Mouse (Mus musculus): ENCODE measurements around the gene Fars2. TPM values are rescaled to one million over a fixed set of nuclear protein-coding genes. Genes with fewer than 3 reads are reported as not detected.
A peak's percentile ranks its signal among the peaks of the same experiment; 100 is the strongest.

Gene Fars2
- polyA plus RNA-seq, 1 experiment from 2014 or later: 25.2 TPM

DNA sequence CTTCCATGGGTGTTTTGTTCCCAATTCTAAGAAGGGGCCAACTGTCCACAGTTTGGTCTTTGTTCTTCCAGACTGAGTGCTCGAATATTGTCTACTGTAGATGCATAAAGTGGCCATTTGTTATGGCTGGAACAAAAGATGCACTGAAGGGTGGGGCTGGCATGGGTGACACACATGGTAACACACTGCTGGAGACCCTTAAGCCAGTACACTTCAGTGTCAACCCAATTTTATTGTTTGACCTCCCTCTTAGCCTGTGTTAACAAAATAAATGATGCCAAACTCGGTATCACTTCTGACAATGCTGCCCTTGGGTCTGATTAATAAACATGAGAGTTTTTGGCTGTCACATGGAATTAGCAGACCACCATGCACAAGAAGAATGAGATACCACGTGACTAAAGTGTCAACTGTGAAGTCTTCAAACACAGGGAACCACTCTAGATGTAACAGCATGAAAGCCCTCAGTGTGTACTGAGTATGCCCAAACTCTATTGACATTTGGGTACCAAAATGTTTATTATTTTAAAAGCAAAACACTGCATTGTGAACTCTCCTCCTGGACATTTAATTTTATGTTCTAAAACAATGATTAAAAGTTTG is 590.0 kb downstream of the Fars2 start:
- H3K9me3 ChIP-seq (replicated peaks): no peaks in the 10 kb centered on the region
- WGBS: 68% methylated on average over 3 of the region's 3 CpGs
- no peak overlapping the region for H3K27ac ChIP-seq (replicated peaks)
- H3K4me1 ChIP-seq: no peaks in the 10 kb centered on the region
- peak; percentile 10 for DNase-seq (ENCODE audit: low spot score)
- H3K27me3 ChIP-seq (ENCODE audit: low read depth, poor library complexity, severe bottlenecking): no peaks in the 10 kb centered on the region
- no peak overlapping the region for H3K4me3 ChIP-seq
- H3K36me3 ChIP-seq: no peaks in the 10 kb centered on the region

DNA sequence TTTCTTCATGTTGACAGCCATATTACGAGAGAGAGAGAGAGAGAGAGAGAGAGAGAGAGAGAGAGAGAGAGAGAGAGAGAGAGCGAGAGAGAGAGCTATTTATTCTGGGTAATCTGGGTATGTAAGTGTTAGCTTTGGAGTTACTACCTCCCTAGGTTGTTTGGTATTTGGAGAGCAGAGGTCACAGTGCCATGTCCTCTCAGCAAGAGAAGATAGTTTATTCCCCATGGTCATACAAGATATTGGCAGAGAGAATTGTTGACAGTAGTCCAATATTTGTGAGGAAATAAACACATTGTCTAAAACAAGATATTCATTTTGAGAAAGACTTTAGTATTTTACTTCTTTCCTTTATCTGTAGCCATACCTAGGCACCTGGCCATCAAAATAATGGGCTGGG is 596.9 kb downstream of the Fars2 start:
- no peak overlapping the region for H3K27ac ChIP-seq (replicated peaks)
- no peaks in the 10 kb centered on the region for H3K27me3 ChIP-seq (ENCODE audit: low read depth, poor library complexity, severe bottlenecking)
- 78% methylated on average over 2 of the region's 2 CpGs for WGBS
- no peak for DNase-seq (ENCODE audit: low spot score)
- no peaks in the 10 kb centered on the region for H3K9me3 ChIP-seq (replicated peaks)
- no peaks in the 10 kb centered on the region for H3K4me1 ChIP-seq
- no peaks in the 10 kb centered on the region for H3K36me3 ChIP-seq
- no peak overlapping the region for H3K4me3 ChIP-seq

DNA sequence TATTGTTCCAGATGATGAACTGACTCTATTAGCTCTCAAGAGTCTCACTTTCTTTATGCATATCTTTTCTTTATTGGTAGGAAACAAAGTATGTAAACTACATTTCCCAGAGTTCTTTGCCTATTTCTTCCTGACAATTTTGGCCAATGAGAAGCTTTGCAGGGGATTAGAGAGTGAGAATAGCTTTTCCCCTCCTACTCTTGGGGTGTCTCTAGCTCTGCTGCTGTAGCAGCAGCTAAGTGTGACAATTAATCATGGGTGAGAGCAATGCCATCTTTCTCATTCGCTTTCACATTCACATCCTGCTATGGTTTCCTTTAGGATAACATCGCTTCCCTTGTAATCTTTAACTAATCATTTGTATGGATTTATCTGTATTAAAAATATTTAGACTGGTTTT is 599.5 kb downstream of the Fars2 start:
- Histone ChIP-seq H3K9me3 (replicated peaks) (no peaks in the 10 kb centered on the region), H3K4me1 (no peaks in the 10 kb centered on the region), H3K4me3 (no peak overlapping the region), H3K27me3 (ENCODE audit: low read depth, poor library complexity, severe bottlenecking) (peaks cover 15% of the 10 kb centered on the region), H3K36me3 (no peaks in the 10 kb centered on the region), H3K27ac (replicated peaks) (no peak overlapping the region)
- WGBS: 65% methylated on average over 2 of the region's 2 CpGs
- no peak for DNase-seq (ENCODE audit: low spot score)

DNA sequence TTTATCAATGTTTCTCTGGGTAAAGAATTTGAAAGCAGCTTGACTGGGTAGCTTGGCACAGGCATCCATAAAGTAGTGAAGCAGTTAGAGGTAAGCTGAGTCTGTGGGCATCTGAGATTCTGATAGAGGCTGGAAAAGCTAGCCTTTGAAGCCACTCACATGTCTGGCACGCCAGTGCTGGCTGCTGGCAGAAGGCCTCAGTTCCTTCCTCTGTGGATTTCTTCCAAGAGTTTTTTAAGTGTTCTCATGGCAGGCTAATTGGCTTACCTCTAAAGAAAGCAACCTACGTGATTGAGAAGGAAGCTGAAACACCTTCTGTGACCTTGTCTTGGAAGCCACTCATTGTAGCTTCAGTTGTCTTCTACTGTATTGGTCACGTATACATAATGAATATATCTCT is 600.2 kb downstream of the Fars2 start:
- no peaks in the 10 kb centered on the region for H3K9me3 ChIP-seq (replicated peaks)
- no peak for DNase-seq (ENCODE audit: low spot score)
- 0 out of 2 replicates have a peak, but pooled peaks cover under 1% of the 10 kb centered on the region for H3K4me1 ChIP-seq
- peaks cover 21% of the 10 kb centered on the region for H3K27me3 ChIP-seq (ENCODE audit: low read depth, poor library complexity, severe bottlenecking)
- no peak overlapping the region for H3K27ac ChIP-seq (replicated peaks)
- 74% methylated on average over 3 of the region's 3 CpGs for WGBS
- H3K36me3 ChIP-seq: no peaks in the 10 kb centered on the region
- no peak overlapping the region for H3K4me3 ChIP-seq

DNA sequence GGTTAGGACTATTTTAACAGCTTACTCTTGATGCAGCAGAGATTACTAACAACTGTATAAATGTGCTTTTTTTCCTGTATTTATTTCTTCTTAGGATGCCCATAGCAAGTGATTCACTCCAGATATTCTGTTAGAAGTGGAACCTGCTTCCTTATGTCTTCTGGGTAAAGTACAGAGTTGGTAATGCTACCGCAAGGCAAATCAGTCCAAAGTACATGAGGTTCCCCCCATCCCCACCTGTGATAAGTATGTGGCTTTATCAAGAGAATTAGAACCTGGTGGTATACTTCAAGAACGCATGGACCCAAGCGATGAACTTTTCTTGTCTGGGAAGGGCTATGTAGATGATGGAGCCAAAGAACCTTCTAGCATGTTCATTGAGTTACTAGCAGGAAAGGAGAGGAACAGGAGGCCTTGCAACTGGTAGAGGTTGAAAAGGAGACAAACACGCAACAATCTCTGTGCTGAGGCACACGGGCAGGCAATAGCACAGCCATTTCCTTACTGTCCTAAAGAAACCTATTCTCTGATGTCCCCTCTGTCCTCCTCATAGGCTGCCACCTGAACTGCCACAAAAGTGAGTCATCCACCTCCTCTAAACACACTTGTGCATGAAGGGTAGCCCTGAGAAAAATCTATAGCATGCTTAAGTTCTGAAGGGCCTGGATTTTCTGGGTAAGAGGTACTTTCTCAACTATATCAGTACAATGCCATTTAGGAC is 603.2 kb downstream of the Fars2 start:
- Histone ChIP-seq H3K36me3 (no peaks in the 10 kb centered on the region), H3K4me3 (no peak overlapping the region), H3K27me3 (ENCODE audit: low read depth, poor library complexity, severe bottlenecking) (peaks cover 52% of the 10 kb centered on the region), H3K9me3 (replicated peaks) (no peaks in the 10 kb centered on the region), H3K4me1 (peaks cover 28% of the 10 kb centered on the region), H3K27ac (replicated peaks) (no peak overlapping the region)
- WGBS: 92% methylated on average over 5 of the region's 5 CpGs
- DNase-seq (ENCODE audit: low spot score): no peak

DNA sequence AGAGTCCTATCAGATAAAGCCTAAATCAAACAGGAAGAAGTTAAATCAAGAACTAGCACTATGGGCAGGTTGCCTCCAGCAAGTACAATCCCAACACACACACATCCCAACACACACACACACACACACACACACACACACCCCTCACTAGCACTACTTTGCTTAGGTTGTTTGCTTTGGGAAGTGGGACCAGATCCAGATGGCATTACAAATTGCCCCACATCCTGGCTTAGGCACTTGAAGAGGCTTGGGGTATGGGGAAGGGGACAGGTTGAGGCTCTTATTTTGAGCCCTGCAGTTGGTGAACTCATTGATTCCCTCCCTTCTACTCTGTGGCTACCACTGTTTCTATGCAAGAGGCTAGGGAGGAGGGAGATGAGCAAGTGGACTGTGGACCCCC is 605.1 kb downstream of the Fars2 start:
- H3K27ac ChIP-seq (replicated peaks): no peak overlapping the region
- peaks cover 39% of the 10 kb centered on the region for H3K4me1 ChIP-seq
- H3K9me3 ChIP-seq (replicated peaks): no peaks in the 10 kb centered on the region
- peaks cover 71% of the 10 kb centered on the region for H3K27me3 ChIP-seq (ENCODE audit: low read depth, poor library complexity, severe bottlenecking)
- DNase-seq (ENCODE audit: low spot score): no peak
- H3K36me3 ChIP-seq: no peaks in the 10 kb centered on the region
- H3K4me3 ChIP-seq: no peak overlapping the region

DNA sequence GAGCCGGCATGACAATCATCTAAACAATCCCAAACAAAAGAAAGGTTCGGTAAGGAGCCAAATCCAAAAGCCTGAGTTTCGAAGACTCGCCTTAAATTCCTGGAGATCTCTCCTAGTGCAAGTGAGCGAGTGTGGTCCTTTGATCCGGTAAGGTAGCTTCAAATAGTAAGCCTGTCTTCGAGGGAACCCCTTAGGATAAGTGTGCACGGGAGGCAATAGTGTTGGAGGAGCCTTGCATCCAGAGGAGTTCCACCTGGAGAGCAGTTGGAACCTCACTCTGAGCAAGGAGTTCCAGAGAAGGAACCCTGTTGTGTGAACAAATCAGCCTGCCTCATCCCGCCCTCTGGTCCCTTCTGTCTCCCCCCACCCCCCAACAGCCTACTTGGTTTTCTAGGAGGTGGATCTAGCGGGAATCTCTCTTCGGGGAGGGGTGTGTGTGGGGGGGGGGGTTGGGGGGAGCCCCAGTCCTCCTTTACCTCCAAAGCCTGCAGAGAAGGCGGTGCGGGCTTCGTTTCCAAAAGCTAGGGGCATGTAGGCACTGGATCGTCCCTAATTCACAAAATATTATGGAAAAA is 606.6 kb downstream of the Fars2 start:
- no peaks in the 10 kb centered on the region for H3K36me3 ChIP-seq
- H3K27me3 ChIP-seq (ENCODE audit: low read depth, poor library complexity, severe bottlenecking): peaks cover 86% of the 10 kb centered on the region
- H3K27ac ChIP-seq (replicated peaks): peak overlapping the region; percentile 52; the same call in 1 of the 2 replicates
- DNase-seq (ENCODE audit: low spot score): peak; percentile 32
- 0 out of 2 replicates have a peak overlapping the region, but pooled peaks have one; percentile 9 for H3K4me3 ChIP-seq
- 1% methylated on average over 15 of the region's 15 CpGs for WGBS
- no peaks in the 10 kb centered on the region for H3K9me3 ChIP-seq (replicated peaks)
- H3K4me1 ChIP-seq: peaks cover 46% of the 10 kb centered on the region

DNA sequence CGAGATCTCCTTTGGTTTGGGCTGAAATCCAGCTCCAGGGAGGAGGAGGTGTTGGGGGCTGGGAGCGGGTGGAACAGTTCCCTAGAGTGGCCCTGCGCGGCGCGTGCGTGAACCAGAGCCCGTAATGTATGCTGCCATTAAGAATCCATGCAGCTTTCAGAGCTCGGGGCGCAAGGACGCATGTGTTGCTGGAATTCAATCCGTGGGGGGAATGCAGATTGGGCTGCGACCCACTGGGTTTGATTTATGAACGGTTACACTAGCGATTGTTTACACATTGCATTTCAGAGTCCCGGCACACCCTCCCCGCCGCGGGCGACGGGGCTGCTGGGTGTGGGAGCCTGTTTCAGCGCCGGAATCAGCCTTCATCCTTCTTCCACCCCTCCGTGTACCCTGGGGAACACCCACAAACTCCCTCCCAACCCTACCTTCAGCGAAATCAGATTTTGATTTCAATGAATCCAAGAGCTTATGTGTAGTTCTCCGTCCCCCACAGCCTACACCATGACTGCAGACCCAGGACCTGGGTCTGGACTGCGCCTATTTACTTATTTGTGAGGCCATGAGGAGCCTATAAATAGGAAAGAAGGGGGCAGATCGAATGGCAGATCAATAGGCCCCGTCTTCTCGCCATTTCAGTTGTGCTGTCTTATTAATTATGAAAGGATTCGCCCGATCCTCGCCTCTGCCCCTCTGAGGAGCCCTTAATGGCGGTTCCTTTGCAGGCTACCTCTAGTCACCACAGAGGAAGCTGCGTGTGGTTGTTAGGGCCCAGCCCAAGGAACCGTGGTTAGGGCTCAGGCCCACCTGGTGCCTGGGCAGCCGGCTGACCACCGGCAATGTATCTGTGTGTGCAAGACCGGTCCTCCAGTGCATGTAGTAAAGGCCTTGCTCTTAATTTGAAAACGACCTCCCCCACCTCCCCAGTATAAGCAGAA is 607.6 kb downstream of the Fars2 start:
- WGBS: under 1% methylated on average over 40 of the region's 40 CpGs
- H3K9me3 ChIP-seq (replicated peaks): no peaks in the 10 kb centered on the region
- peak; percentile 63 for DNase-seq (ENCODE audit: low spot score)
- peaks cover 47% of the 10 kb centered on the region for H3K4me1 ChIP-seq
- H3K27me3 ChIP-seq (ENCODE audit: low read depth, poor library complexity, severe bottlenecking): peaks cover 96% of the 10 kb centered on the region
- no peaks in the 10 kb centered on the region for H3K36me3 ChIP-seq
- H3K4me3 ChIP-seq: peak overlapping the region; percentile 42
- peak overlapping the region; percentile 59; the same call in 1 of the 2 replicates for H3K27ac ChIP-seq (replicated peaks)

DNA sequence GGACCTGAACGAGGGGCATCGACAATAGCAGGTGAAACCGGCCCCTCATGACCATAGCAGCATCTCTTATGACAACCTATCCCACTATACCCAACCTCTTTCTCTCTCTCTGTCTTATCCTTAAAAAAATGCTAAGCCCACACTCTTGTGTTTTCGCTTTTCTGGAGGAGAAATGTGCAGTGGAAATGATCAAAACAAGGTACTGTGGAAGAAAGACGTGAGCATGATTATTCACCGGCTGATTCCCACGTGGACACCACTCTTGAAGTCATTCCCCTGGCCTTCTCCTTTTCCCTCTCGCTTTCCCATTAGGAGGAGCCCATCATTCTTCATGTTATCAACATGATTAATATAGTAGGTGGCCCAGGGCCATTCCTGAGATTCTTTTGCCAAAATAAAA is 608.7 kb downstream of the Fars2 start:
- peak; percentile 13 for DNase-seq (ENCODE audit: low spot score)

DNA sequence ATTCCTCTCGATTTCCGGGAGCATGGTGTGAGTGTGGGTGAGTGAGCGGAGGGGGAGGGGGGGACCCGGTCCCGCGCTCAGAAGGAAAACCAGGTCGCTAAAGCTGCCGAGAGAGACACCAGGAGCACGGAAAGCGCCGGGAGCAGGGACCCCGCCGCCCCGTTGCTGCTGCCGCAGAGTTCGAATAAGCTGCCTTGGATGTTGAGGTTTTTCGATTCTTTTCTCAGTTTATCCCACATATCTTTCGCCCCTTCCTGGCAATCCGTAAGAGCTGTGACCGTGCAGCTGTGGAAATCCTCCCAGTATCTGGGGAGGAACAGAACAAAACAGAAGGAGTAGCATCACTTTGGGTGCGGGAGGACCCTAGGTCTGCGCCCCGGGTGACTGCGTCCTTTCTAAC is 609.3 kb downstream of the Fars2 start:
- peaks cover 57% of the 10 kb centered on the region for H3K4me1 ChIP-seq
- peaks cover 100% of the 10 kb centered on the region for H3K27me3 ChIP-seq (ENCODE audit: low read depth, poor library complexity, severe bottlenecking)
- no peaks in the 10 kb centered on the region for H3K36me3 ChIP-seq
- DNase-seq (ENCODE audit: low spot score): peak; percentile 55
- under 1% methylated on average over 24 of the region's 24 CpGs for WGBS
- H3K9me3 ChIP-seq (replicated peaks): no peaks in the 10 kb centered on the region
- peak overlapping the region; percentile 85 for H3K27ac ChIP-seq (replicated peaks)
- H3K4me3 ChIP-seq: peak overlapping the region; percentile 52

More for the DNA sequence above, 608.7 kb downstream of the Fars2 start:
- peaks cover 100% of the 10 kb centered on the region for H3K27me3 ChIP-seq (ENCODE audit: low read depth, poor library complexity, severe bottlenecking)
- peak overlapping the region; percentile 52; the same call in 1 of the 2 replicates for H3K4me3 ChIP-seq
- H3K27ac ChIP-seq (replicated peaks): no peak overlapping the region
- 1% methylated on average over 8 of the region's 8 CpGs for WGBS
- no peaks in the 10 kb centered on the region for H3K36me3 ChIP-seq
- no peaks in the 10 kb centered on the region for H3K9me3 ChIP-seq (replicated peaks)
- peaks cover 51% of the 10 kb centered on the region for H3K4me1 ChIP-seq

DNA sequence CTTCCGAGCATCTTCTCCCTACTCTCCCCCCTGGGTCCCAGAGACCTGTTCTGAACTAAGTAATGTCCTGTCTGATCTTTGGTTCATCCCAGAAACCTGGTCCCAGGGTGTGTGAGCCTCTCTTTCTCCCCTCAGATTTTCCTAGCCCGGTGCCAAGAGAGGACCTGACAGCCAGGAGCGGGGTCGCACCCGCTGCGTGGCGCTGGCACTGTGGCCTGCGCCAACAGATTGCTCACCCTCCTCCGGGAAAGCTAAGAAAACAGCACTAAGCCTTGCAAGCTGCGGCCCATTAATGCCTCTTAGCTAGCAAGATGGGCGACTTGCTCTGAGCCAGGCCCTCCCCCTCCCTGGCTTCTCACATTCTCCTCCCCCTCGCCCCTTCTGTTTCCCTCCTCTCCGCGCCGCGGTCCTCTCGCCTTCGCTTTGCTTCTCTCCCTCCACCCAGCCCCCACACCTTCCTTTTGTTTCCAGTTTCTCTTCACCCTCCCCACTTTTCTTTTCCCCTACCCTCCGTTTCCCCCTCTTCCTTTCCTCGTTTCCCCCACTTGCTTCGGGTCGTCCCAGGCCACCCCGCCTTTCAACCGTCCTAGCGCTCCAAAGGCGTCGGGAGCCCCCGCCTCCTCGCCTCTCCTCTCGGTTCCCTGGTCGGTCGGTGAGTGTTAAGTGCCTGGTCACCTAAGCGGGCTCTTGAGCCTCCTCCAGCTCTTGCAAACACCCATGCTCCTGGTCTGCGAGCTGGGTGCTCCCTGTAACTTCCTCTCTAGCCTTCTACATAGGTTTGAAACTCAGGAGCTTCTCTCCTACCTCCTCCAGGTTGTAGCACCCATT is 610.0 kb downstream of the Fars2 start:
- peak; percentile 68 for DNase-seq (ENCODE audit: low spot score)
- H3K4me3 ChIP-seq: peak overlapping the region; percentile 52
- H3K27ac ChIP-seq (replicated peaks): peak overlapping the region; percentile 85
- WGBS: under 1% methylated on average over 34 of the region's 34 CpGs
- peaks cover 100% of the 10 kb centered on the region for H3K27me3 ChIP-seq (ENCODE audit: low read depth, poor library complexity, severe bottlenecking)
- H3K36me3 ChIP-seq: no peaks in the 10 kb centered on the region
- no peaks in the 10 kb centered on the region for H3K9me3 ChIP-seq (replicated peaks)
- peaks cover 63% of the 10 kb centered on the region for H3K4me1 ChIP-seq

All from midbrain, embryonic 10.5 days (tissue).